Mouse (Mus musculus) midbrain, postnatal 0 days (tissue): ENCODE data around the gene Coq3. TPM values are rescaled to one million over a fixed set of nuclear protein-coding genes. Genes with fewer than 3 reads are reported as not detected.

ENCODE experiments used
- ATAC-seq: fragments of 200-750 bp; cut with Nextera tagmentation; 2 replicates; pipeline ENCODE4 v1.8.0; 2017; ENCODE audit warnings: moderate number of reproducible peaks, mild to moderate bottlenecking, moderate TSS enrichment, moderate library complexity; ENCODE audit not compliant: low FRiP score
- DNase-seq: peaks from one replicate; pipeline ENCODE4 v3.0.0-alpha.2; 2015; ENCODE audit warnings: low spot score
- H3K27ac ChIP-seq: fragments of 300-500 bp; sonication (generic); 2 replicates; pipeline ENCODE4 v1.5.1; 2014; ENCODE audit warnings: low read depth, mild to moderate bottlenecking, low read length, mixed read lengths
- H3K27me3 ChIP-seq: fragments of 300-500 bp; sonication (generic); 2 replicates; pipeline ENCODE4 v1.6.1; 2014; ENCODE audit warnings: low read length, control low read depth, mixed read lengths; ENCODE audit not compliant: insufficient read depth
- H3K36me3 ChIP-seq: fragments of 300-500 bp; sonication (generic); 2 replicates; pipeline ENCODE4 v1.6.1; 2014; ENCODE audit warnings: low read length, control low read depth, mixed read lengths; ENCODE audit not compliant: insufficient read depth
- H3K4me1 ChIP-seq: fragments of 300-500 bp; sonication (generic); 2 replicates; pipeline ENCODE4 v1.6.1; 2014; ENCODE audit warnings: mild to moderate bottlenecking, control low read depth, antibody characterized with exemption, low read length, mixed read lengths; ENCODE audit not compliant: insufficient read depth
- H3K4me2 ChIP-seq: fragments of 300-500 bp; sonication (generic); 2 replicates; pipeline ENCODE4 v1.6.1; 2014; ENCODE audit warnings: low read depth, mild to moderate bottlenecking, low read length, mixed read lengths; ENCODE audit not compliant: poor library complexity, severe bottlenecking
- H3K4me3 ChIP-seq: fragments of 300-500 bp; sonication (generic); 2 replicates; pipeline ENCODE4 v1.5.1; 2014; ENCODE audit warnings: low read depth, mild to moderate bottlenecking, low read length, moderate library complexity
- H3K9ac ChIP-seq: fragments of 300-500 bp; sonication (generic); replicated peaks from 2 replicates; pipeline ENCODE4 v1.6.1; 2014; ENCODE audit warnings: mild to moderate bottlenecking, low read length, moderate library complexity, mixed read lengths; ENCODE audit not compliant: poor library complexity, severe bottlenecking
- H3K9me3 ChIP-seq: fragments of 300-500 bp; sonication (generic); 2 replicates; pipeline ENCODE4 v1.6.1; 2016; ENCODE audit warnings: low read length, control low read depth
- CTCF ChIP-seq: IDR thresholded peaks from 2 replicates; pipeline ENCODE4 v1.5.1; 2016; ENCODE audit warnings: antibody characterized with exemption, mild to moderate bottlenecking
- WGBS: fragments of 180-500 bp; shearing (Covaris S2); extraction: QIAGEN DNeasy Blood & Tissue Kit; methylation state at CpG from one replicate; pipeline ENCODE4 v1.1.7; 2014; 5-methylcytosine and 5-hydroxymethylcytosine counted together
- polyA plus RNA-seq: library from polyadenylated mRNA; unstranded; fragments of >200 nt; fragmentation: Nextera tagmentation; extraction: Ambion mirVana; gene quantifications from 2 replicates; pipeline ENCODE4 v1.2.1, GENCODE M21; 2015
- total RNA-seq: library from RNA; depleted of rRNA; stranded (reverse); fragments of >200 nt; gene quantifications from 2 replicates; pipeline ENCODE4 v1.2.3, GENCODE M21; 2014; rRNA removed

Gene Coq3
- total RNA-seq (11.3 and 13.9 TPM in 2 replicates), polyA plus RNA-seq (21.0 and 22.1 TPM in 2 replicates)

DNA sequence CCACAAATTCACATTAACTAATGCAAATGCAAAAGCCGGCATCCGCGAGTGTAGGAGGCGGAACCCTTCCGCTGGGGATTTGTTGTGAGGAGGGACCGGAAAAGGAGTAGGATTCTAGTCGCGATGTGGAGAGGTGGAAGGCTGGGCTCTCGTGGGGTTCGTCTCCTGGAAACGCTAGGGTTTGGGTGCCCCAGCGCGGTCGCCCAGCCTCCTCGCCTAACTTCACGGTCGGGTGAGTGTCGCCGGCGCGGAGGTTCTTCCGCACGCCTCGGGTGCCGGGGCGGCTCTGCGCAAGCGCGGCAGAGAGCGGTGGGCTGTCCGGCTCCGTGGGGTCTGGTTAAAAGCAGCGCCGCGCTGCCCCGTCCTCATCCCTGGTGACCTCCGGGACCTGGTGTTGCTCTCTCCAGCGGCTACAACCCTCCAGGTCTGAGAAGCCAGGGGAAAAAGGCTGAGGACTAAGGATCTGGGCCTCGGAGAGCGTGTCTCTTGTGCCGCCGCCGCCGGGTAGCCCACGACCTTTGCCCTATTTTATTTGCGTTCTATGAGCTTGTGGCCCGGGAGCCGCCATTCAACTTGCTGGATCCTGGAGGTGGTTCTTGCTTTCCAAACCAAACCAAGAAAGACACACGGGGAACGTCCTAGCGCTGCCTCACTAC lies at the start of gene Coq3:
Gene Coq3 (plus strand): TSS at position 109 of the 656 bp plus-strand sequence.
- Histone ChIP-seq H3K4me1 (no peaks in the 10 kb centered on the region), H3K4me3 (peak within 1 kb of the TSS; percentile 76), H3K9me3 (no peaks in the 10 kb centered on the region), H3K27ac (peak within 1 kb of the TSS; percentile 89), H3K9ac (peak within 1 kb of the TSS; percentile 84), H3K4me2 (peak within 1 kb of the TSS; percentile 63), H3K27me3 (no peaks in the 10 kb centered on the region), H3K36me3 (peaks cover 3% of the 10 kb centered on the region; the same call in 1 of the 2 replicates)
- peak; percentile 90 for ATAC-seq
- peak; percentile 90 for DNase-seq
- under 1% methylated on average over 50 of the region's 51 CpGs for WGBS
- TF ChIP-seq CTCF: no peak

DNA sequence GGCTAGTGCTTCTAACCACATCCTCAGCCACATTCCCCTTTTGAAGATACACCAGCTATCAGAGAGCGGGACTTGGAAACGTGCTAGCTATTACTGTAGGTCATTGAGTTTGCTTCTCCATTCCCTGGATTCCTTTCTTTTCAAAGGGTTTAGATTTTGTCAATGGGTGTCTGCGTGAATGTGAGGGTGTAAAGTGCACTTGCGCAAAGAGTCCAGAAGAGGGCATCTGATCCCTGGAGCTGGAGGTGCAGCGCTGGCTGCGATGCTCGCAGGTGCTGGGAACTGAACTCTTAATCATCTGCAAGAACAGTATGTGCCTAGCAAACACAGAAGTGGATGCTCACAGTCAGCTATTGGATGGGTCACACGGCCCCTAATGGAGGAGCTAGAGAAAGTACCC lies 46.6 kb upstream of the Coq3 start:
- Histone ChIP-seq H3K36me3 (peaks cover 10% of the 10 kb centered on the region), H3K4me1 (no peaks in the 10 kb centered on the region), H3K9me3 (no peaks in the 10 kb centered on the region), H3K4me3 (no peak overlapping the region), H3K27ac (no peak overlapping the region), H3K27me3 (no peaks in the 10 kb centered on the region), H3K9ac (no peak overlapping the region), H3K4me2 (no peak overlapping the region)
- no peak for ATAC-seq
- no peak for DNase-seq
- TF ChIP-seq CTCF: no peak
- WGBS: 98% methylated on average over 8 of the region's 8 CpGs

DNA sequence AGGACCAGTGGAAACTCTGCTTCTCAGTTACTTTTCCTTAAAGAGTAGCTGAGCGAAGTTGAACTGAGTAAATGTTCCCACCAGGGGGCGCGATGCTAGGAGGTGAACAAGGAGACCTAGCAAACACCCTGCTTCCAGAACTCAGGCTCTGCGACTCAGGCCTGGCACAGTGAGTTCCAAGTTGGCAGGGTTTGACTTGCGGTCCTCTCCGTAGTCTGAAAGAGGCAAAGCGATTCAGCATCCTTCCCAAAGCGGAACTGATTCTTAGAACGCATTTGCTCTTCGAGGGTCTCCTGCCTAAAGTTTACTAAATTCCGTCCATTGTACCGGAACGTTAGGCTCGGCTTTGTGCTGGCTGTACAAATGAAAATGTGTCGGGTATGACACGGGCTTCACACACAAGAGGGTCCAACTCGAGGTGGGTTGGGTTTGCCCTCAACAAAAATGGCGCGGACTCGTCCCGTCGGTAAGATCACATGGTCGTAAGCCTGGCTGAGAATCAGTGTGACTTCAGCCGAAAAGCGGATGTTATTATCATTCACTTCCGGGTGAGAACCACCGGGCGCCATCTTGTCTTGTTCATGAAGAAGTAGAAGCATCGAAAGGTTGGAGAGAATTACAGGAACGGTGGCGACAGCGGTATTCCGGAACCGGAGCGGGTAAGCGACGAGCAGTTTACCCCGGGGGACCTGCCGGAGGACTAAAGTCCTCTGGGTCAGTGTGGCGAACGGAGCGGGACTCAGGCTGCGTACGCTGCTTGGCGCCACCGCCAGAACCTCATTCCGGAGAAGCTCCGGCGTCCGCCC lies 31.8 kb upstream of the Coq3 start, which contains the start of gene Pnisr:
Gene Pnisr (plus strand): TSS at position 103 of the 806 bp plus-strand sequence.
- no peaks in the 10 kb centered on the region for H3K36me3 ChIP-seq
- H3K4me3 ChIP-seq: peak within 1 kb of the TSS; percentile 94
- ATAC-seq: peak; percentile 98
- H3K4me1 ChIP-seq: 0 out of 2 replicates have a peak, but pooled peaks cover 5% of the 10 kb centered on the region
- under 1% methylated on average over 50 of the region's 50 CpGs for WGBS
- H3K9me3 ChIP-seq: no peaks in the 10 kb centered on the region
- DNase-seq: peak; percentile 100
- peak; percentile 91 for TF ChIP-seq CTCF
- peak within 1 kb of the TSS; percentile 49 for H3K4me2 ChIP-seq
- H3K27ac ChIP-seq: peak within 1 kb of the TSS; percentile 100
- no peaks in the 10 kb centered on the region for H3K27me3 ChIP-seq
- H3K9ac ChIP-seq: peak within 1 kb of the TSS; percentile 91

DNA sequence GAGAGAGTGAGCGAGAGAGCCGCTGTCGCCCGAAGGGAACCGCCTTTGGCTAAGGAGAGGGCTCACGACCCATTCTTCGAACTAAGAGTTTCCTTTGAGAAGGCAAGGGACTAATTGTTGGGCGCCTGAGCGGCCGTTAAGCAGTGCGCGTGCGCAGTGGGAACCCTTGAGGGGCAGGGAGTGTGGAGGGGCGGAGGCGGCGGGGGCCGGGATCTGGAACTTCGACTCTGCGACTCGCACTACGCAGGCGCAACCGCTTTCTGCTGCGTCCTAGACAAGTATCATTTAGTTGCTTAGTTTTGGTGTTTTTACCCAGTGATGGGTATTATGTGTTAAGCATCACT lies 31.2 kb upstream of the Coq3 start:
- Histone ChIP-seq H3K27ac (peak overlapping the region; percentile 100), H3K9me3 (no peaks in the 10 kb centered on the region), H3K4me2 (peak overlapping the region; percentile 49), H3K4me1 (0 out of 2 replicates have a peak, but pooled peaks cover 5% of the 10 kb centered on the region), H3K36me3 (no peaks in the 10 kb centered on the region), H3K27me3 (no peaks in the 10 kb centered on the region), H3K9ac (peak overlapping the region; percentile 91), H3K4me3 (peak overlapping the region; percentile 94)
- 0% methylated on average over 24 of the region's 24 CpGs for WGBS
- ATAC-seq (peak; percentile 89), DNase-seq (peak; percentile 95)
- no peak for TF ChIP-seq CTCF

DNA sequence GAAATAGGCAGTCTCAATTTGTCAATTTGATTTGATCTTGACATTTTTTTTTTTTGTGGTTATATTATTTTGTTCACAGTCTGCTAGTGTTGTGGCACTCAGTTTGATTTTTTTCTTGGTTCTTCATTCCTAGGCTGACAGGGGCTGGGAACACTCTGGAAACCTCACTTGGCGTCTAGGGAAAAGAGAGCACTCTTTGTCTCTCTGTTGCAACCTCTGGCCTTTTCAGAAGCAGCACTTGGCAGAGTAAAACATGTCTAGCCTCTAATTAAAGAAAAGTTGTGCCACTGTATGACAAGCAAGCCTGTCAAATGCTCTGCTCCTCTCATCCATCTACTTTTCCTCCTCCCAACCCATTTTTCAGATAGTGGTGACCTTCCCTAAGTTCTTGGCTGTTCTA lies 22.0 kb upstream of the Coq3 start:
- no peak for ATAC-seq
- Histone ChIP-seq H3K9me3 (no peaks in the 10 kb centered on the region), H3K36me3 (peaks cover 27% of the 10 kb centered on the region), H3K4me1 (no peaks in the 10 kb centered on the region), H3K27me3 (no peaks in the 10 kb centered on the region), H3K4me3 (no peak overlapping the region), H3K27ac (no peak overlapping the region), H3K9ac (no peak overlapping the region), H3K4me2 (no peak overlapping the region)
- WGBS: 72% methylated on average over 1 of the region's 1 CpGs
- TF ChIP-seq CTCF: no peak
- DNase-seq: peak; percentile 7

DNA sequence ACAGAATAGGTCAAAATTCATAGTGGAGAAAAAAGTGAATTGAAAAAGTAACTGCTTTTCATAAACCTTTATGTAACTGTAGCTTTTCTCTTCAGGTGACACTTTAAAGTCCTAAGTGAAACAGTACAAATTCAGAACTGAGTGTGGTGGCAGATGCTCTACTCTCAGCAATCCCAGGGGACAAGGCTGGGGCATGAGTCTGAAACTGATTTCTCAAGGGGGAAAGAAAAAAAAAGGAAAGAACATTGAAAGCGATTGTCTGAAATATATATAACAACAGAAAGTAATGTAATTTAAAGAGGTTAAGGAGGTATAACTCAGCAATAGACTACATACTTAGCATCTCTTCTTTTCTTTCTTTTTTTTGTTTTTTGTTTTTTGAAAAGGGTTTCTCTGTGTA lies 14.2 kb upstream of the Coq3 start:
- 88% methylated on average over 1 of the region's 1 CpGs for WGBS
- Histone ChIP-seq H3K27ac (no peak overlapping the region), H3K36me3 (peaks cover 48% of the 10 kb centered on the region), H3K9ac (no peak overlapping the region), H3K9me3 (no peaks in the 10 kb centered on the region), H3K4me3 (no peak overlapping the region), H3K4me1 (no peaks in the 10 kb centered on the region), H3K4me2 (no peak overlapping the region), H3K27me3 (no peaks in the 10 kb centered on the region)
- DNase-seq (no peak), ATAC-seq (no peak)
- no peak for TF ChIP-seq CTCF
